Mouse (Mus musculus): ENCODE results near the gene Vars.
A peak's percentile ranks its signal among the peaks of the same experiment; 100 is the strongest.
"Not testable (repeated sequence)": the region's sequence is repeated elsewhere in the genome, so short reads cannot be mapped to it uniquely, and the experiment has no call there.

Gene Vars

DNA sequence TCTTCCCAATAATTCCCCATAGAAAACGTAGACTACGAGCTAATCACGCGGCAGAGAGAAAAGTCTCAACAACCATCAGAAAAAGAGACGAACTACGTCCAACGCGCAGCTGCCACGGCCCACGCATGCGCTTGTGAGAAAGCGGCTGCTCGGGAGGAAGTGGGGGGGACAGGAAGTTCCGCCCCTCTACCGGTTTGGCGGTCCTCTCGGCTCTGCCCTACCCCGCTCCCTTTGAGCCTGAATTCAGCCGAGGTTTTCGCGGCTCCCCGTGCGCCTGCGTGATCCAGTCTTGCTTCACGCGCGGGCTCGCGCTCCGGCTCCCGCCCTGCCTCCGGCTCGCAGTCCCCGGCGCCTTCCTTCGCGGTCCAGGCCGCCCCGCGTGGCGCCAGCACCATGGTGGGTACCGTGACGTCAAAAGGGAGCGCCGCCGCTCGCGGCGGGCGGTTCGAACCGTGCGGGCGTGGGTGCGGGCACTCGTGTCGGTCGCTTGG, 19.1 kb upstream of the Vars start, which contains the start of gene Lsm2:
Lsm2 (plus strand) TSS at position 173 of the 491 bp plus-strand sequence.
- Histone ChIP-seq H3K27me3 (ENCODE audit: control insufficient read depth, insufficient read depth, low read length, poor library complexity, severe bottlenecking) (no peaks in the 10 kb centered on the region), H3K36me3 (ENCODE audit: control insufficient read depth, insufficient read depth, low read length, poor library complexity, severe bottlenecking) (no peaks in the 10 kb centered on the region; the same call in 1 of the 2 replicates)
- peak; percentile 95 for DNase-seq (ENCODE audit: low read depth, low spot score)

DNA sequence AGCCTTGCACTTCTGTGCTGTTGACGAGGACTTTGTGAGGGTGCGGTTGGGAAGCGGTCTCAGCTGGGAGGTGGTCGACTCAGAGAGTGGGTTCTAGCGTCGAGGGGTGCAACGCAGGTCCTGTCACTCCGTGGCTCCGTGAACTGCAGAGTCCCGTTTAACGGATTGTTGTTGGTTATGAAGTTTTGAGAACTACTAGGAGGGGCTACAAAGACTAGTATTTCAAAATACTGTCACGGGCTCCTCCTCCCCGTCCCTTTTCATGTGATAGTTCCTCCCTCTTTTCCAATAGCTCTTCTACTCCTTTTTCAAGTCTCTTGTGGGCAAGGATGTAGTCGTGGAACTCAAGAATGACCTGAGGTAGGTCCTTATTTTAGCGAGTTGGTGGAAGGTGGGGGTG, 18.5 kb upstream of the Vars start:
- H3K27me3 ChIP-seq (ENCODE audit: control insufficient read depth, insufficient read depth, low read length, poor library complexity, severe bottlenecking): no peaks in the 10 kb centered on the region
- H3K36me3 ChIP-seq (ENCODE audit: control insufficient read depth, insufficient read depth, low read length, poor library complexity, severe bottlenecking): no peaks in the 10 kb centered on the region; the same call in 1 of the 2 replicates
- no peak for DNase-seq (ENCODE audit: low read depth, low spot score)

GRCm38 (mm10) chr17:34984218-34984617, 16.6 kb upstream of the Vars start:
- Histone ChIP-seq H3K27me3 (ENCODE audit: control insufficient read depth, insufficient read depth, low read length, poor library complexity, severe bottlenecking) (no peaks in the 10 kb centered on the region), H3K36me3 (ENCODE audit: control insufficient read depth, insufficient read depth, low read length, poor library complexity, severe bottlenecking) (no peaks in the 10 kb centered on the region; the same call in 1 of the 2 replicates)
- DNase-seq (ENCODE audit: low read depth, low spot score): peak; percentile 79

- Histone ChIP-seq H3K36me3 (ENCODE audit: control insufficient read depth, insufficient read depth, low read length, poor library complexity, severe bottlenecking) (peaks cover 11% of the 10 kb centered on the region), H3K27me3 (ENCODE audit: control insufficient read depth, insufficient read depth, low read length, poor library complexity, severe bottlenecking) (no peaks in the 10 kb centered on the region)
- peak; percentile 36 for DNase-seq (ENCODE audit: low read depth, low spot score)
These were observed 6.0 kb upstream of the Vars start for GRCm38 (mm10) chr17:34994751-34995150.

DNA sequence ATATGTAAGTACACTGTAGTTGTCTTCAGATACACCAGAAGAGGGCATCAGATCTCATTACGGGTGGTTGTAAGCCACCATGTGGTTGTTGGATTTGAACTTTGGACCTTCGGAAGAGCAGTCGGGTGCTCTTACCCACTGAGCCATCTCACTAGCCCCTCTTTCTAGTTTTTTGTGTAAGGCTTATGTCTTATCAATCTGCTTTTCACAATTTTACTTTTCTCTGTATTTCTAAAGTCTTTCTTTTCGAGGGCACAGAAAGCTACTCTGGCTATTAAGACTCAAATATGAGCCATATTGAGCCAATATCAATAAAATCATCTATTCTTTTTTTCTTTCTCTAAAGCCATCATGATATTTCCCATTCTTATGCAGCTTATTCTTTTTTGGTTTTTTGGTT, 5.6 kb upstream of the Vars start:
- not testable (repeated sequence) for DNase-seq (ENCODE audit: low read depth, low spot score); H3K27me3 ChIP-seq (ENCODE audit: control insufficient read depth, insufficient read depth, low read length, poor library complexity, severe bottlenecking)
- H3K36me3 ChIP-seq (ENCODE audit: control insufficient read depth, insufficient read depth, low read length, poor library complexity, severe bottlenecking): peaks cover 11% of the 10 kb centered on the region

GRCm38 (mm10) chr17:34995927-34996326, 4.9 kb upstream of the Vars start:
- not testable (repeated sequence) for DNase-seq (ENCODE audit: low read depth, low spot score); H3K27me3 ChIP-seq (ENCODE audit: control insufficient read depth, insufficient read depth, low read length, poor library complexity, severe bottlenecking)
- peaks cover 11% of the 10 kb centered on the region for H3K36me3 ChIP-seq (ENCODE audit: control insufficient read depth, insufficient read depth, low read length, poor library complexity, severe bottlenecking)

- peaks cover 11% of the 10 kb centered on the region for H3K36me3 ChIP-seq (ENCODE audit: control insufficient read depth, insufficient read depth, low read length, poor library complexity, severe bottlenecking)
- H3K27me3 ChIP-seq (ENCODE audit: control insufficient read depth, insufficient read depth, low read length, poor library complexity, severe bottlenecking): no peaks in the 10 kb centered on the region
- DNase-seq (ENCODE audit: low read depth, low spot score): peak; percentile 33
These were observed 4.2 kb upstream of the Vars start for GRCm38 (mm10) chr17:34996411-34997141.

DNA sequence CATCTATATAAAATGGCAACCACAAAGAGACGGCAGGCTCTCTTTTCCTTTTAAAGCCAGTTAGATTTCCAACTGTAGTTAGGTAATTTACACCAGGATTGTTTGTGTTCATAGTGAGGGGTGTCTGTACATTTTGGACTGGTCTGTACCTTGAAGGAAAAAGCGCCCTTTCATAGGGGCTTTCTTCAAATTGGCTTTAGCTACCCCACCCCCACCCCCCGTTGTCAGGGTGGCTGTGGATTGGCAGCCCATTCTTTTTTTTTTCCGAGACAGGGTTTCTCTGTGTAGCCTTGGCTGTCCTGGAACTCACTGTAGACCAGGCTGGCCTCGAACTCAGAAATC, 3.7 kb upstream of the Vars start:
- peaks cover 11% of the 10 kb centered on the region for H3K36me3 ChIP-seq (ENCODE audit: control insufficient read depth, insufficient read depth, low read length, poor library complexity, severe bottlenecking)
- no peak for DNase-seq (ENCODE audit: low read depth, low spot score)
- H3K27me3 ChIP-seq (ENCODE audit: control insufficient read depth, insufficient read depth, low read length, poor library complexity, severe bottlenecking): no peaks in the 10 kb centered on the region

- H3K36me3 ChIP-seq (ENCODE audit: control insufficient read depth, insufficient read depth, low read length, poor library complexity, severe bottlenecking): peaks cover 11% of the 10 kb centered on the region
- no peaks in the 10 kb centered on the region for H3K27me3 ChIP-seq (ENCODE audit: control insufficient read depth, insufficient read depth, low read length, poor library complexity, severe bottlenecking)
- DNase-seq (ENCODE audit: low read depth, low spot score): peak; percentile 28
These were observed 2.0 kb upstream of the Vars start for GRCm38 (mm10) chr17:34998526-34999430.

GRCm38 (mm10) chr17:34999871-35000716, 693 bp upstream of the Vars start:
- not testable (repeated sequence) for H3K27me3 ChIP-seq (ENCODE audit: control insufficient read depth, insufficient read depth, low read length, poor library complexity, severe bottlenecking)
- H3K36me3 ChIP-seq (ENCODE audit: control insufficient read depth, insufficient read depth, low read length, poor library complexity, severe bottlenecking): peaks cover 19% of the 10 kb centered on the region
- DNase-seq (ENCODE audit: low read depth, low spot score): peak; percentile 83

- peak; percentile 58 for DNase-seq (ENCODE audit: low read depth, low spot score)
- H3K36me3 ChIP-seq (ENCODE audit: control insufficient read depth, insufficient read depth, low read length, poor library complexity, severe bottlenecking): peaks cover 25% of the 10 kb centered on the region
- no peaks in the 10 kb centered on the region for H3K27me3 ChIP-seq (ENCODE audit: control insufficient read depth, insufficient read depth, low read length, poor library complexity, severe bottlenecking)
These were observed 815 bp downstream of the Vars start for GRCm38 (mm10) chr17:35001452-35002152.

- Histone ChIP-seq H3K27me3 (ENCODE audit: control insufficient read depth, insufficient read depth, low read length, poor library complexity, severe bottlenecking) (no peaks in the 10 kb centered on the region), H3K36me3 (ENCODE audit: control insufficient read depth, insufficient read depth, low read length, poor library complexity, severe bottlenecking) (peaks cover 27% of the 10 kb centered on the region)
- DNase-seq (ENCODE audit: low read depth, low spot score): peak; percentile 22
These were observed 1.5 kb downstream of the Vars start for GRCm38 (mm10) chr17:35002153-35002865.

- Histone ChIP-seq H3K27me3 (ENCODE audit: control insufficient read depth, insufficient read depth, low read length, poor library complexity, severe bottlenecking) (no peaks in the 10 kb centered on the region), H3K36me3 (ENCODE audit: control insufficient read depth, insufficient read depth, low read length, poor library complexity, severe bottlenecking) (peaks cover 25% of the 10 kb centered on the region)
- no peak for DNase-seq (ENCODE audit: low read depth, low spot score)
These were observed 2.4 kb downstream of the Vars start for GRCm38 (mm10) chr17:35003022-35003838.

All from splenic B cell, adult 2 months (primary cell).